Mouse (Mus musculus) mesoderm, embryonic 11.5 days (tissue): Measurements from ENCODE around the gene Hoxc11.

ENCODE experiments used
- DNase-seq: peaks from one replicate; pipeline ENCODE4 v3.0.0-alpha.2; 2012; ENCODE audit warnings: low read depth, low spot score

The Hoxc11 gene

GRCm38 (mm10) chr15:103002821-103003448 lies 48.7 kb downstream of the Hoxc11 start:
- no peak for DNase-seq

- no peak for DNase-seq
These were observed 51.1 kb downstream of the Hoxc11 start for GRCm38 (mm10) chr15:103005308-103005707.

- no peak for DNase-seq
These were observed 51.6 kb downstream of the Hoxc11 start for GRCm38 (mm10) chr15:103005797-103006196.

- no peak for DNase-seq
These were observed 52.1 kb downstream of the Hoxc11 start for GRCm38 (mm10) chr15:103006326-103006725.
